Mouse (Mus musculus): ENCODE data around the gene Slc24a3.
A peak's percentile ranks its signal among the peaks of the same experiment; 100 is the strongest.

Gene Slc24a3

DNA sequence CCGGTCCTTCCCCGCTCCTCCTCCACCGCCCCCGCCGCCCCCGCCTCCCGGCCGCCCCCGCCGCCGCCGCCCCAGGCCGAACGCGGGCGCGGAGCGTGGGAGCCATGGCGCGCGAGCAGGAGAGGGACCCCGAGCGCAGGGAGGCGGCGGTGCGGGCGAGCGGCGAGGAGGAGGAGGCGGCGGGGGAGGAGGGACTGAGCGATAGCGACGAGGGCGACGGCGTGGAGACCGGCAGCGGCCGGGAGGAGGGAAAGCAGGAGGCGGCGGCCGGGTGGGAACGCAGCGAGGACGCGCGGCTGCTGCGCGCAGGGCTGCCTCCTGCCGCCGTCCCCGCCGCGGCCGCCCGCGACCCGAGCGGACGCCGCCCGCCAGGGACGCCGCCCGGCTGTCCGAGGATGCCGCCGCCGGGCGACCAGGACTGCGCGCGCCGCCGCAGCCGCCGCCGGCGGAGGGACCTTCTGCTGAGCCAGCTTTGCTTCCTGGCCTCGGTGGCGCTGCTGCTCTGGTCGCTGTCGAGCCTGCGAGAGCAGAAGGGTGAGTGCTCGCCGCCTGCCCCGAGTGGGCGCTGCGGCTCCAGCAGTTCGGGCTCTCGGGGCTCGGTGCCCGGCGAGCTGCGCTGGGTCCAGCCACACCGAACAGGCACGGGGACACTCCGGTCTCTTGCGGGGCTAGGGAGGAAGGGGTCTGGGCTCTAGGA is at the start of gene Slc24a3:
Slc24a3 (plus strand) TSS at position 91 of the 697 bp plus-strand sequence.
- DNase-seq = peak; percentile 54 to 69

DNA sequence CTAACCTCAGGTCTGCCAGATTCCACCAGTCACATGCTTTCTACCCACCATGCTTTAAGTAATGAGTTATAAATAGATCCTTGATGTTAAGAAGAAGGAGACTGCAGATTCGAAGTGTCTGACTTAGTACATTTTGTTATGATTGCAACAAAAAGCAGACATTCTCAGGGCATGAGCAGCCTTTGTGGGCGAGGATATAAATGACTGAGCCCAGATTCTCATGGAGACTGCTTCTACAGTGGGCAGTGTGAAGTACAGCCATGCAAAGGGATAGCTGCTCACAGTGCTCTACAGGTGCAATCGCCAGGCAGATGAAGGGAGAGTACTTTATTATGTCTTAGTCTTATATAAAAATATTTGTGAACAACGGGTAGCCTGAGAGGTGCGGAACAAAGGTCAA is 49.8 kb upstream of the Slc24a3 start:
- DNase-seq = no peak

DNA sequence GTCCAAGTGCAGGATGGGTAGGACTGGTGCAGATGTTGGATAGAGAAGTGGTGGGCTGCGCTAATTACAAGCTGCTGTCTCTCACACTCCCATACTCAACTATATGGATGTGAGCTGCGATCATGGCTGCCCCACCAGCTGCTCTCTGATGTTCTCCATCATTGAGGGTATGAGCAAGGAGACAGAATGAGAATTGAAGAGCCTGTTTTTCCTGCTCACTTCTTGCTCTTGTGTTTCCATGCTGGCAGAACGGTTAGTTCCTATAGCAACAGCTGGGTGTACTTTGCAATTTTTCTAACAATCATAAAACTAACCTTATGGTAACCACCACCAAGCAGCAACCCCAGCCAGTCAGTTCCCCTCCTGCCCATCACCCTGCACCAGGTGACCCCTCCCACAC is 39.8 kb upstream of the Slc24a3 start:
- DNase-seq = no peak

DNA sequence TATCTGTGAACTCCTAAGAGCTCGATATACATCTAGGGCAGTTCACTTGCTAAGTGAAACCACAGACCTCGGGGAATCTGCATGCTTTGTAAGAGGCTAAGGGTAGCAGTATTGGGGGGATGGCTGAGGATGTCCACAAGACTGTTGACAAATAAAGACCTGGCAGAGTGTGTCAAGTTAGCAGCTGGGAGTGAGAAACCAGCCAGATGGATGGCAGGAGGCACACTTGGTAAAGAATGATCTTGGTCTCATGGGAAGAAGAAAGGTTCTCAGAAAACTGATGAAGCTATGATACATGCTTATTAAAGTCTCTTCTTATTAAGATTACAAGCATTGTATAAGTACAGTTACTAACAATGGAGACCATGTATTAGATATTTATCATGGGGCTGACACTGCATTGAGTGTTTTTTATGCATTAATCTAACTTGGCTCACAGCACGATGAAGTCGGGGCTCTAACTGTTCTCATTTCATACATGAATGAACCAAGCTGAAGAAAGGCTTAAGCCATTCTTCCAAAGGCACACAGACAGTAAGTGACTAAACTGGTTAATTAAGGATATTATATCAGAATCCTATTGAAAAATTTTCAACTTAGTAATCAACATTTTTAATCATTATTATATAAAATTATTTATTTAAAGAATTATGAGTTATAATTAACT is 30.8 kb upstream of the Slc24a3 start:
- no peak for DNase-seq

DNA sequence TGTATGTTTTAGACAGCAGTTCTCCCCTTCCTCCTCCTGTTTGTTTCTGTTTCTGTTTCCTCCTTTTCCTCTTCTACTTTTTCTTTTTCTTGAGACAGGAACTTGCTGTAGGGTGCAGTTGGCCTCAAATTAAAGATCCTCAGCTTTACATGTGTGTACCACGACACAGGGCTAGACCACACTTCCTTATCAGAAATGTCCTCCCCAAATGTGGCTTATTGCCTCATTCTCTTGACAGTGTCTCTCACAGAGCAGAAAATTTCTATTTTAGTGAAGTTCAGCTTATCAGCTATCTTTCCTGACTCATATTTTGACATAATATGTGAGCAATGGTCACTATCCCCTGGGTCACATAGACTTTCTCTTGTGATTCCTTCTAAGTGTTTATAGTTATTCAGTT is 17.1 kb upstream of the Slc24a3 start:
- no peak for DNase-seq

DNA sequence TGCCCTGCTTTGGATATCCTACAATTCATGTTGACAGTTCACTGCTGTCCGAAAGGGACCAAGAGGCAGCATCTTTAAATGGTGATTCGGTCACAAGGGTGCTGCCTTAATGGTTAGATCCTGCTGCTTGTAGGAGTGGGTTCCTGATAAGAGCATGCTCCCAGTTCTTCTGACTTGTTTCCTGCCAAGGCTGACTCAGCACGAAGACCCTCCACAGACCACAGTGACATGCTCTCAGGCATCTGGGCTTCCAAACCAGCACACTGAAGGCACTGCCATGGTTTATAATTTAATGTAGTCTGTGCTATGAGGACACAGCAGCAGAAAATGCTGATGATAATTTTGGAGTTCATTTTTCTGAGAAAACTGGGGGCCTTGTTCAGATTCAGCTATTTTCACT is 16.7 kb upstream of the Slc24a3 start:
- DNase-seq = no peak

DNA sequence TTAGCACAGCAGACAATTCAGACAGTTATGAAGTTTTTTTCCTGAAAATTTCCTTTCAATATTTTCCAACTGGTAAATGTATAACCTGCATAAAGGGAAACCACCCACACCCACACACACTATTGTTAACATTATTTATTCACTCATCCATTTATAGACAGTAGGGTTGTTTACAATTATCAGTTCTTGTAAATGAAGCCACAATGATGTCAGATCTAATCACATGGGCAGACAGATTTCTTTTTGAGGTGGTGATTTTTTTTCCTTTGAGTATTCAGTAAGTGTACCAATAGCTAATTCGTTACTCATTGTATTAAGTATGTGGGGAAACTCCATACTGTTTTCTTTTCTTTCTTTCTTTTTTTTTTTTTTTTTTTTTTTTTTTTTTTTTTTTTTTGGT is 15.3 kb upstream of the Slc24a3 start:
- no peak for DNase-seq

DNA sequence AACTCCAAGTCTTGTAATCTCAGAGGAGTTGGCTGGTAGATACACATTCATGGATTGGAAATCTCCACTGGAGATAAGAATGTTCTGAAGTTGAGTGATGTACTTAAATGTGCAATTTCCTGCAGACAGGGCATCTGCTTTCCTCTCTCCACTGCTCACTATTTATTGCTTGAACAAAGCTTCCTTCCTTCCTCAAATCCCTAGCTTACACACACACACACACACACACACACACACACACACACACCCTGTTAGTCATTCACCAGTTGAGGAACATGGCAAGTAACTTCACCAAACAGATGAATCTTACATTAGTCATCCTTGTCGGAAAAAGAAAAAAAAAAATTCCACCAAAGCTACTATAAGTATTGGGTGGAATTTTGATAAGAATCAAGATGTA is 8.6 kb upstream of the Slc24a3 start:
- no peak for DNase-seq

DNA sequence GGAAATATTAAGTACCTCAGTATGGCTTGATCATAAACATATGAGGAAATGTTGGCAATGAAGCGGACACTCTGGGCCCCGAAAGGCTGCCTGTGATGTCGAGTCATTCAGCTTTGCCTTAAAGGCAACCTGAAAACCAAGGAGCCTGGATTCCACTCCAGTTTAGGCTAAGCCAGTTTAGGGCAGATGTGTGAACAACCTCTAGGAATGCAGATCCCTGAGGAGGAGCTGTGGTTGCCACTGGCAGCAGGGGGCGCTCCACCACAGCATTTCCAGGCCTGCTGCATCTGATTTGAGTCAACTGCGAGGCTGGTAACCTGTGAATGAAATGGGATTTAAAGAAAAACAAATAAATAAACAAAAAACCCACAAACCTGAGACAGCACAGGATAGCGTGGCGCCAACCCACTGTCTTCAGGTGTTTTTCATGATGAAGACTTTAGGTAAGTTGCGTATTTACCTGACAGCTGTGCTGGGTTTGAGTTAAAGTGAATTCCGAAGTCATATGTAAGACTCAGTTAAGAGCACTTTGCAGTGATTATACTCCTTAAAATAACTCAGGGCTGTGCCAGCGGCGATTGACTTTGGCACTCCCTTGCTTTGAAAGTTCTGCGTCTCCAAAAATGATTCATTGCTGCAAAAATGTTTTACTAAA is 6.4 kb upstream of the Slc24a3 start:
- DNase-seq = peak; percentile 66 to 87

DNA sequence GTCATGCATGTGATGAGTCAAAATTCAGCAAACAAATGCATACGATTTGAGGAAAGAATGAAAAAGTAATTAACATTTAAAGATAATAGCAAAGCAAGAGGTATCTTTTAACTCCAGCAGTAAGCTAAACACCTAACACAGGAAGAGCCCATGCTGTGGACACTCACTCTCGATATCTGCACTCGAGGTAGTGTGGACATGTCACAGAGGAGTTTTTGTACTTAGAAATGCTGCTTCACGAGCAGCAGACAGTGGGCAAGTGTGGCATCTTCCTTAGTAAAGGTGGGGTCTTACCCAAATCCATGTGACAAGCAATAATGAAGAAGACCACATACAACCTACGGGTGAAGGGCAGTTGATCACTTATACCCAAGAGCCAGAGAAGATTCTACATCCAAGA is 3.5 kb upstream of the Slc24a3 start:
- DNase-seq = no peak

DNA sequence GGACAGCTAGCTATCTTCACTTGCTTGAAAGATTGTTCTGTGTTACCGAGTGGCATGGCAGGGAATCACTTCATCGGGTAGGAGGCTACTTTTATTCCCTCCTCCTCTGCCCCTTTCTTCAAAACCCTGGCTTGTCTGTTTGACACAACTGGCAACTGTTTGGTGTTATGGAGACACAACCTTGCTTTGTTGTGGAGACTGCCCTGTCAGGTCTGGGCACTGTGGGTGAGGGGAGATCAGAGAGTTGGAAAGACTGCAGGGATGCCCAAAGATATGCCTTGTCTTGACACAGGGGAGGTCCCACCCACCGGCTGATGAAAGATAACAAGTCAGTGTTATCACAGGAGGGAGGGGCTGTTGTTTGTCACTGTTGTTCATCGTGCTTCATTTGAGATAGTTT is 3.0 kb upstream of the Slc24a3 start:
- DNase-seq = no peak

DNA sequence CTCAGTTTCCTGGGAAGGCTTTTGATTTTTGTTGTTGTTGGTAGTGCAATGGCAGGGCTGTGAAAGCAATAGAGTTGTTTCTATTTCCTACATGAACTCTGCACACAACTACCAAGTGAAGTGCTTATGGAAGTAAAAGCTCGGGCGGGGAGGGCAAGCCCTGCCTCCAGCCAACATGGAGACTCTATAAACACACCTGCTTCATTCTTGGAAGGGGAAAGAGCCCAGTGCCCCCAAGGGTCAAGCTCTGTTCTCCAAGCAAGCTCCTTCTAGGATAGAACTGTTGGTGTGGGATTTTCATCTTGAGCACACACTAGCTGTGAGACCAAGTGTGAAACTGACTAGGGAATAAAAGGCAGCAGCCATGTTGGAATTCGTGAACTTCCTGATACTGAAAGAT is 2.5 kb upstream of the Slc24a3 start:
- no peak for DNase-seq

DNA sequence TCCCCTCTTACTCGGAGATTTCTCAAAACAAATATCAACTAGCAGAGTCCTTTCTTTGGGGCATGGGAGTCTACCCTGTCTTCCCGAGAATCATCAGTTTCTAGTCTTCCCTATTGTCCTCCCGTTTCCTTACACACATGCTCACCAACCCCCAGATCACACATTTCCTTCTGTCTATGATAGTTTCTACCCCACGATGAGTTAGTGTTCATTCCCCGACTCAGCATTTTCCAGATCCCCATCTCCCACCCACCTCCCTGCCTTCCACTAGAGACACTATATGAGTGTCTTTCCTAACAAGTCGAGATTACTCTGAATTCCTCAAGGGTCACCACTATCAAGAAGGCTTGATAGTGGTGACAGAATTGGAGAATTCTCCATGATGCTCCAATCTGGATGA is 1.7 kb upstream of the Slc24a3 start:
- DNase-seq = no peak

DNA sequence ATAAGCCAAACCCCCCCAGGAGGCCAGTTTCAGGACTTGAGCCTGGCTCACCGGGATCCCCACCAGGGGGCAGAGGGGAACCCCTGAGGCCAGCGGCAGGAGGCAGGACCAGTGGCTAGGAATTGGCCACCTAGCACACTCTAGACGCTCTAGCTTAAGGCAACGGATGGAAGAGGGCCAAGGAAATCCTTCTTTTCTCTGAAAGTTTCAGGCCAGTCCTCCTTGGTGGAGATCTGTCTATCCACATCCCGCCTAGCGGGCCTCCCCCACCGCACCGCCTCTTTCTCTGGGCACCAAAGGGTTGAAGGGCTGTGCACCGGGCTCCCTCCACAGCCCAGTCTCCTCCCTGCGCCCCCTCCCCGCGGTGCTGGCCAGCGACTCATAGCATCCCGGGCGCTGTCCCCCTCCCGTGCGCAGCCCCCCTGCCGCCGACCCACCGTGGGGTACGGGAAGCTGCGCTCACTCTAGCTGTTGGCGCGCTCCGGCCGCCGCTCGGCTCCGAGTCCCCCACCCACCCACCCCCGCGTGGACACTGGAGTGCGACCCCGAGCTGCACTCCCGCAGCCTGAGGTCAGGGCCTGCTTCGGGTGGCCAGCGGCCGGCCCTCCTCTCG is 397 bp upstream of the Slc24a3 start:
- peak; percentile 35 for DNase-seq

DNA sequence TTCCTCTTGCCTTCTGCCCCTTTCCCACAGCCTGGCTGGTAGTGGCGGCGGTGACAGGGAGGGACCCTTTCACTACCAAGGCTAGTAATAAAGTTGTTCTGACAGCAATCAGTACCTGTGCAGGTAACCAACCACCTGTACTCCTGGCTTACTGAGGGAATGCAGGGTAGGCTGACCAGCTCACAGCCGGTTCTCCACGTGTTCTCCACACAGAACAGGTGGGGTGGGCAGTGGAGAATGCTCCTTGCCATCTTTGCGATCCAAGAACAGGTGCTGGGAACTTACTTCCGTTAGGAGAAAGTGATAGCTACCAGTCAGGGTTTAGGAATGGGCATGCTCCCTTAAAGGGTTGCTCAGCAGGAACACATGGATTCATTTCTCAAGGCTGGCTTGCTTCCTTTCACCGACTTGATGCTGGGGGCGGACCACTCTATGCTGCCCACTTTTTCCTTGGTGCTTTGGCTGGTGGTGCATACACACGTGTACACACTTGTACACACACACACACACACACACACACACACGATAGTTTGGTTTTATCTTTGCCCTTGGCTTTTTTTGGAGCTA is 934 bp downstream of the Slc24a3 start:
- no peak for DNase-seq

DNA sequence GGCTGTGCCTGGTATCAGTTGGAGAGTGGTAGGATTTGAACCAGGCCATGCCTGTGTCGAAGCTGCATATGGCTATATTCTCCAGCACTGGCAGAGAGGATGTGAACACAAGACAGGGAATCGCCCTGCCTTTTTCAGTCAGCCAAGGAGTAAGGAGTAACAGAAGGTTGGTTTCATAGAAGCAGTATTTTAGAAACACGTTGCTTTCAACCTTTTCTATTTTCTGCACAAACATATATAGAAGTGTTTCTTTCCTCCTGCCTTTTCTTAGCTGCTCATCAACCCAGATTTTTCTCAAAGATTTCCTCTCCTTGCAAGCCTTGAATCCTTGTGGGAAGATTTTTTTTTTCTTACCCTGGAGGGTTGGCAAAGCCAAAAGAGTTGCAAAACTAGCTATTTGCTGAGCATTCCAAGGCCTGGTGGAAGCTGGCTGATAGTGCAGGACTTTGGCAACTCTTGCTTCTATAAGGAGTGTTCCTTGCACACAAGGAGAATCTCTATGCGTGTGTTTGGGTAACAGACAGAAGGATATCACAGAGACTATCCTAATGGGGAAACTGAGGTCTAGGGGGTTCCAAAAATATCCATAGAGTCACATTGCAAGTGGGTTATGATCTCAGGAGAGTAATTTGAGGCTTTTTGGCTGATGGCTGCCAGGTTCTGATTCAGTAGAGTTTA is 5.6 kb downstream of the Slc24a3 start:
- DNase-seq = no peak

DNA sequence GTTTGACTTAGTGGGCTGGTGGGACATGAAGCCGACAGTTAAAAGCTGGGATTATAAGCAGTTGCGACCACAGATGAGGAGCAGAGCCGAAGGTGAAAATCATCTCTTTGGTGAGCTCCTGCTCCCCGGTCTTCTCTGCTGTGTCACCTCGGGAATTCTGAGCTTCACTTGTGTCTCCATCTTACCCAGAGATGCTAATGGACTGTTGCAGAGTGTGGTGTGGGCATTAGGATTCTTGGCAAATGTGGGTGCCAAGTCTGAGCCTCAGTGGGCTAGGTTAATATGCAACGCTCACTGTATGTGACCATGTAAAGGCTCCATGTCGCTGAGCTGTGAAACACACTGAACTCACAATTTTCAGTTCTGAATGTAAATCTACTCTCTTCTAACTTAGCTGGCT is 7.5 kb downstream of the Slc24a3 start:
- no peak for DNase-seq

DNA sequence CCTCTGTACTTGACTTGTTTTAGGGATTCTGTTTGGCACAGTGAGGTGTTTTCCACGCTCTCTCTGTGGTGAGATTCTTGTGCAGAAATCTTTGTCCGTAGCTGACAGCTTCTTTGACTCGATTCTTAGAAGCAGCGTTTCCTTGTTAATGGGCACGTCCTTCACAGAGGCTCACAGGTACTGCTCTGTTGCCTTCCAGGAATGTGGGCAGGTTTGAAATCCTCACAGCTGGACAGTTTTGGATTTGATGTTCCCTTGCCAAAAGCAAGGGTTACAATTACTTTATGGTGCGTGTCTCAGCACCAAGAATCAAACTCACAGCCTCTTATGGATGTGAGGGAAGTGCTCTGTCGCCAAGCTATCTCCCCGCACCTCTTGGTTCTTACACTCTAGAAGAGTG is 14.9 kb downstream of the Slc24a3 start:
- no peak for DNase-seq

DNA sequence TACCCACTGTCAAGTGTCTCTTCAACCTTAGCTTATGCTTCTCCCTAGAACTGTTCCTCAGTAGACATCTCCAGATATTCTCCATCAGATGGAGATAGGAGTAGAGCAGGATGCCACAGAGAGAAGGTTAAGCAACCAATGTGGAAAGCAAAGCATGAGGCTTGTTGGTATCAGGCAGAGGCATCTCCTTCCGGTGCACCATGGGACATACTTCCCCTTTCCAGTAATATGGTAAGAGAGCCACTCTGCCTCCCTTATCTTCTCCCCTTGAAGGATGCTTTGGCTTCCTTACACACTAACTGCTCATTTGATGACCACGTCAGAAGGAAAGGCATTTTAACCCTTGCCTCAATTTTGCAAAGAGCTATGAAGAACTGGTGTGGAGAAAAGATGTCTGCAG is 21.3 kb downstream of the Slc24a3 start:
- no peak for DNase-seq

DNA sequence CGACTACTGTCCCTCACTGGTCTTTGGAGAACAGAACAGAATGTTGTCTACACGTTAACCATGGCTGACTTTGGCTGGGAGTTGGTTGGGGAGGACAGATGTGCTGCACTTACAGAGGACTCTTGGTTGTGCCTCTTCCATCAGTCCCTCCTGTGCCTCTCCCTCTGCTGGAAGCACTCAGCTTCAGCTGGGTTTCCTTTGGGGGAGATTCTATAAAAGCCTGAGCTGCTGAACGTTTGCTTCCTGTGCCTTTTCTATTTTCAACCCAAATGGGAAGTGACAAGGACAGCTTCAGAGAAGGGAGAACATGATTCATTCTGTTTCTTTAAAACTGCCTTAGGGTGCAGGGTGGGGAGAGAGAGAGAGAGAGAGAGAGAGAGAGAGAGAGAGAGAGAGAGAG is 28.5 kb downstream of the Slc24a3 start:
- DNase-seq = no peak

DNA sequence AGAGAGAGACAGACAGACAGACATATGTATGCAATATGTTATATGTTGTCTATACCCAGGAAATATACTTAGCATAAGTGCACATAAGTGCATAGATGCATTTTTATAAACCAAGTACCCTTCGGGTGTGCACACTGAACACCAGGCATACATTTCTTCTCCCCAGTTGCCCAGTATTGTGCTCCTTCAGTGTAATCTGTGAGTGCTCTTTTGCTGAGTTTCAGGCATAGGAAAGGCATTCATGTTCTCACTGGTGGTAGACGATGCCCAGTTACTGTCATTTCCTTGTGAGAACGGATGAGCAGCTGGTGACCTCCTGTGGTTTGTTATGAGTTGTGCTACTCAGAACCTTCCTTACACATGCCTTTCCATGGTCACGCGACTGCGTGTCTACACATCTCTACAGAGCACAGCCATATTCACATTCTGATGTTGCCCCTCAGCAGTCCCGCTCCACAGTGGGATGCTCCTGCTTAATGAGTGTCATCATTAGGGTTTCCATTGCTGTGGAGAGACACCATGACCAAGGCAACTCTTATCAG is 29.0 kb downstream of the Slc24a3 start:
- no peak for DNase-seq

DNA sequence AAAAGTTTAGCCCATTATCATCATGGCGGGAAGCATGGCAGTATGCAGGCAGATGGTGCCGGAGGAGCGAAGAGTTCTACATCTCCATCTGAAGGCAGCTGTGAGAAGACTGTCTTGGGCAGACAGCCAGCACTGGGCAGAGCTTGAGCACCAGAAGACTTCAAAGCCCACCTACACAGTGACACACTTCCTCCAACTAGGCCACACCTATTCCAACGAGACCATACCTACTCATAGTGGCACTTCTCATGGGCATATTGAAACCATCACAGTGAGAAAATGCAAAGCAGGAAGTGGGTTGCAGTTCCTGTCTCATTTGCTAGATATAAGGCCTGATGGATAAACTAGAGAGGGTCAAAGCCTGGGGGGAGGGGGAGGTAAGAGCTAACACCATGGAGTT is 29.5 kb downstream of the Slc24a3 start:
- DNase-seq = no peak

DNA sequence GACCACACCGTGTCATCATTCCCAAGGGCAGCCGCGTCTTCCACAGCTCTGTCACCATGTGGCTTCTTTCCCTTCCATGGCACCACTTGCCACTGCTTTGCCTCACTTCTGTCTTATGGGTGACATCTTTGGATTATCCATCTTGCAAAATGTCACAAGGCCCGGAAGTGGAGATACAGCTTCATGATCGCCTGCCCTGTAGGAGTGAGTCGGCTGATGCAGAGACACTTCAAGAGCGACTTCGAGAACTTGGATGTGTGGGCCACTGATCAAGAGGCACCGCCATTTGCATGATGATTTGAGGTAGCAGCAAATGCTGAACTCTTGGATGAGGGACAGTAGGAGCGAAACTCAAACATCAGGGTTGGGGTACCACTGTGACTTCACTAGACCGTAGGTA is 46.0 kb downstream of the Slc24a3 start:
- no peak for DNase-seq
